Mouse (Mus musculus): ENCODE measurements around the gene Frmd4a. TPM values are rescaled to one million over a fixed set of nuclear protein-coding genes. Genes with fewer than 3 reads are reported as not detected.

The Frmd4a gene
- polyA plus RNA-seq, 1 experiment from 2014 or later, result 48.1 TPM

DNA sequence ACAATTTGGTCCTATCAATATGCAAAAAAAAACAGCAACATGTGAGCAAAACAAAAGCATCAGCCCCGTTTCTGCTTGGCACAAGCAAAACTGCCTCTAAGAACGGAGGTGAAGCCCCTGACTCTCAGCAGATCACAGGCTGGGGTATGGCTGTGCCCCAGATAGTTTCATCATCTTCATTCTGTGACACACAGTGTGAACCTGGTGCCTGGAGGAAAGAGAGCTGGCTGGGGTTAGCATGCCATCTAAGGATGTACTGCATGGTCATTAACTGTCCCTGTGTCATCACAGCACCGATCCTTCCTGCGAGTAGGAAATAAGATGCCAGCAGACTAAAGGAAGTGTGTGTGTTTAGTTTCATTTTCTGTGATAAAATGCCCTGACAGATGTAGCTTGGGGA lies 152.7 kb downstream of the Frmd4a start:
- Histone ChIP-seq H3K9ac (ENCODE audit: low read depth, low read length) (peak overlapping the region; percentile 19; the same call in 1 of the 2 replicates), H3K27me3 (replicated peaks; ENCODE audit: control insufficient read depth, insufficient read depth, low read length) (no peaks in the 10 kb centered on the region), H3K9me3 (ENCODE audit: control insufficient read depth, low read length) (no peaks in the 10 kb centered on the region), H3K36me3 (ENCODE audit: control insufficient read depth, insufficient read depth, low read length) (no peaks in the 10 kb centered on the region), H3K4me1 (ENCODE audit: control insufficient read depth, insufficient read depth, low read depth, low read length) (peaks cover 20% of the 10 kb centered on the region), H3K27ac (ENCODE audit: low read depth, low read length) (peak overlapping the region; percentile 74), H3K4me3 (ENCODE audit: low read length) (no peak overlapping the region), H3K4me2 (ENCODE audit: low read length) (peak overlapping the region; percentile 38)
- ATAC-seq, result peak; percentile 43
- 57% methylated on average over 4 of the region's 4 CpGs for WGBS

DNA sequence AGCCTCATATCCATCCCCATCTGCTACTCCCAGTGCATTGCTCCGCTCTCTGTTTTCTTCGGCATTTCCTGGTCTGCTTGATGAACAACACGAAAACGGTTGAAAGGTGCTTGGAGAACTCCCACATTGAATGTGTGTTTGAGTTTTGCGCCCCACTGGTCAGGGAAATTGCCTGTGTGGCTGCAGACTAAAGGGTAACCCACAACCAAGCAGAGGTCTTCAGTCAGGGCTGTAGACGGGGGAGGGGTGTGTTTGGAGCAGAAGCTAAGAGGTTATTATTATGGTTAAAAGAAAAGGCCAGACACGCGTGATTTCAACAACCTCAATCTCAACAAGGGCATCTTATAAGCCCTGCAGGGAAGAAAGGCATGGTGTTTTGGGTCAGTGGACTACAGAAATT lies 167.5 kb downstream of the Frmd4a start:
- no peak overlapping the region for H3K27ac ChIP-seq (ENCODE audit: low read depth, low read length)
- H3K4me3 ChIP-seq (ENCODE audit: low read length), result no peak overlapping the region
- H3K9ac ChIP-seq (ENCODE audit: low read depth, low read length), result no peak overlapping the region
- ATAC-seq, result no peak
- H3K27me3 ChIP-seq (replicated peaks; ENCODE audit: control insufficient read depth, insufficient read depth, low read length), result no peaks in the 10 kb centered on the region
- H3K4me2 ChIP-seq (ENCODE audit: low read length), result no peak overlapping the region
- H3K36me3 ChIP-seq (ENCODE audit: control insufficient read depth, insufficient read depth, low read length), result no peaks in the 10 kb centered on the region
- H3K4me1 ChIP-seq (ENCODE audit: control insufficient read depth, insufficient read depth, low read depth, low read length), result peaks cover 6% of the 10 kb centered on the region
- H3K9me3 ChIP-seq (ENCODE audit: control insufficient read depth, low read length), result no peaks in the 10 kb centered on the region
- WGBS, result 77% methylated on average over 8 of the region's 8 CpGs

DNA sequence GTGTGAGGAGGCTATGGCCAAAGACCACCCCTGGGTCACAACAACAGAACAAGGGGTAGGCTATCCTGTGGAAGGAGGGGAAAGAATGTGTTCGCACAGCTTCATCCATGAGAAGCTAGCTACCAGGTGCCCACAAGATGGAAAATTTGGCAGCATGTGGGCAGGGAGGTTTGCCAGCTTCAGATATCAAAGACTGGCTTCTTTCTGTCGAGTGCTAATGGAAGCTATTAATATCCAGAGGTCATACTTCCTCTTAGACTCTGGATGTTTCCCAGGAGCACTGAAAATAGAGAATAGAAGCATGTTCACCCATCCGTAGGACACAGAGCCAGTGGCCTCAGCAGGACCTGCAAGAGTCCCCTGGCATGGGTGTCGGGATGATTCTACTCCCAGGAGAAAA lies 170.0 kb downstream of the Frmd4a start:
- WGBS, result 48% methylated on average over 4 of the region's 4 CpGs
- H3K9me3 ChIP-seq (ENCODE audit: control insufficient read depth, low read length), result no peaks in the 10 kb centered on the region

DNA sequence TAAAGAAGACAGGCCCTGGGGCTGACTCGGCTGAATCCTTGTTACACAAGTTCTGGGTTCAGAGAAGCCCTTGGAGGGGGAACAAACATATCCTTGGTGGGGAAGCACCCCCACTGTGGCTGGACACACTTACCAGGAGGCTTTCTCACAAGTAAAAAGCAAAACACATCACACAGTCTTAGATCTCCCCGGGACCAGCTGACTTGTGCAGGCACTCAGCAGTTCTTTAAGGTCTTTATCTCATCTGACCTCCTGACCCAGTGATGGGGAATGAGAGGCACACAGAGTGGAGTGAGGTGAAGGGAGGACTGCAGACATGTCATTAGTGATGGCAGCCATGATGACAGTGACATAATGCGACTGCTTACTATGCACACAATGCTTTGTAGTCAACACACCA lies 170.8 kb downstream of the Frmd4a start:
- H3K4me2 ChIP-seq (ENCODE audit: low read length), result no peak overlapping the region
- H3K27ac ChIP-seq (ENCODE audit: low read depth, low read length), result no peak overlapping the region
- H3K9me3 ChIP-seq (ENCODE audit: control insufficient read depth, low read length), result no peaks in the 10 kb centered on the region
- no peak overlapping the region for H3K4me3 ChIP-seq (ENCODE audit: low read length)
- 26% methylated on average over 3 of the region's 3 CpGs for WGBS
- H3K36me3 ChIP-seq (ENCODE audit: control insufficient read depth, insufficient read depth, low read length), result no peaks in the 10 kb centered on the region
- ATAC-seq, result no peak
- H3K27me3 ChIP-seq (replicated peaks; ENCODE audit: control insufficient read depth, insufficient read depth, low read length), result no peaks in the 10 kb centered on the region
- peaks cover 6% of the 10 kb centered on the region for H3K4me1 ChIP-seq (ENCODE audit: control insufficient read depth, insufficient read depth, low read depth, low read length)
- no peak overlapping the region for H3K9ac ChIP-seq (ENCODE audit: low read depth, low read length)

More for the DNA sequence above, 170.0 kb downstream of the Frmd4a start:
- no peak for ATAC-seq
- no peaks in the 10 kb centered on the region for H3K27me3 ChIP-seq (replicated peaks; ENCODE audit: control insufficient read depth, insufficient read depth, low read length)
- H3K4me3 ChIP-seq (ENCODE audit: low read length), result no peak overlapping the region
- H3K36me3 ChIP-seq (ENCODE audit: control insufficient read depth, insufficient read depth, low read length), result no peaks in the 10 kb centered on the region
- H3K4me1 ChIP-seq (ENCODE audit: control insufficient read depth, insufficient read depth, low read depth, low read length), result peaks cover 6% of the 10 kb centered on the region
- H3K9ac ChIP-seq (ENCODE audit: low read depth, low read length), result no peak overlapping the region
- no peak overlapping the region for H3K27ac ChIP-seq (ENCODE audit: low read depth, low read length)
- H3K4me2 ChIP-seq (ENCODE audit: low read length), result no peak overlapping the region

DNA sequence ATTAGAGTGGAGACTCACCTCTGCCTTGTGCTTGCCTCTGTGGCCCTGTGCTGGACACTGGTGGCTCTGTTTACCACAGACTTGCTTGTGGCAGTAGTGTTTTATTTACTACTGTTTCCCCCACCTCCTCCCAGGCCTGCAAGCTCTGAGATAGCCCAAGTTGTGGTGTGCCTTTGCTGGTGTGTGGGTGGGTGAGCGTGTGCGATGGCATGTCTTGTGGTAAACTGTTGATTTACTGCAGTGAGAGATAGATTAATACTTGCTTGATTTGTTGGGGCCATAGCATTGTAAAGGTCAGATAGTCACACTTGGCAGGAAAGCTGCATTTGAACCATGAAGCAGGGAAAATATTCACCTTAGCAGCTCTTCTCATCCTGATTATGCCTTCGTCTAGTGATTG lies 172.8 kb downstream of the Frmd4a start:
- H3K9me3 ChIP-seq (ENCODE audit: control insufficient read depth, low read length), result no peaks in the 10 kb centered on the region
- peaks cover 8% of the 10 kb centered on the region for H3K4me1 ChIP-seq (ENCODE audit: control insufficient read depth, insufficient read depth, low read depth, low read length)
- WGBS, result 86% methylated on average over 3 of the region's 3 CpGs
- no peaks in the 10 kb centered on the region for H3K36me3 ChIP-seq (ENCODE audit: control insufficient read depth, insufficient read depth, low read length)
- no peaks in the 10 kb centered on the region for H3K27me3 ChIP-seq (replicated peaks; ENCODE audit: control insufficient read depth, insufficient read depth, low read length)
- H3K4me2 ChIP-seq (ENCODE audit: low read length), result no peak overlapping the region
- no peak overlapping the region for H3K4me3 ChIP-seq (ENCODE audit: low read length)
- no peak overlapping the region for H3K27ac ChIP-seq (ENCODE audit: low read depth, low read length)
- H3K9ac ChIP-seq (ENCODE audit: low read depth, low read length), result no peak overlapping the region
- ATAC-seq, result no peak

DNA sequence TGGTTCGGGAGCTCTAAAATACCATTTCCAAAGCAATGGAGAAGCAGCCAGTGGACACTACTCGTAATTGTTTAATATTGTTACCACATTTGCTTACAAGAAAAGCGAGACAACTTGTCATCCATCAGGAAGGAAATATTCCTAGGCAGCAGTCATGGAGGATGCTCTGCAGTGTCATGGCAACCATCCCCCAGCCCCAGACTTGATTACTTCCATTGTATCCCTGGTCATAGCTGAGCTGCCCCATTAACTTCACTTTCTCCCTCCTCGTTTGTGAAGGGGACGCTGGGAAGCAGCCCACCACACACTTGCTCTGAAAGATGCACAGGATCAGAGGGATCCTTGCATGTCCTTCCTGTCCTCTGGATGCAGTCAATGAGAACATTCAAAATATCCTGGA lies 173.5 kb downstream of the Frmd4a start:
- no peak overlapping the region for H3K9ac ChIP-seq (ENCODE audit: low read depth, low read length)
- H3K4me3 ChIP-seq (ENCODE audit: low read length), result no peak overlapping the region
- ATAC-seq, result no peak
- H3K27me3 ChIP-seq (replicated peaks; ENCODE audit: control insufficient read depth, insufficient read depth, low read length), result no peaks in the 10 kb centered on the region
- no peak overlapping the region for H3K27ac ChIP-seq (ENCODE audit: low read depth, low read length)
- 15% methylated on average over 5 of the region's 5 CpGs for WGBS
- H3K4me2 ChIP-seq (ENCODE audit: low read length), result no peak overlapping the region
- no peaks in the 10 kb centered on the region for H3K9me3 ChIP-seq (ENCODE audit: control insufficient read depth, low read length)
- H3K4me1 ChIP-seq (ENCODE audit: control insufficient read depth, insufficient read depth, low read depth, low read length), result peaks cover 8% of the 10 kb centered on the region
- no peaks in the 10 kb centered on the region for H3K36me3 ChIP-seq (ENCODE audit: control insufficient read depth, insufficient read depth, low read length)

DNA sequence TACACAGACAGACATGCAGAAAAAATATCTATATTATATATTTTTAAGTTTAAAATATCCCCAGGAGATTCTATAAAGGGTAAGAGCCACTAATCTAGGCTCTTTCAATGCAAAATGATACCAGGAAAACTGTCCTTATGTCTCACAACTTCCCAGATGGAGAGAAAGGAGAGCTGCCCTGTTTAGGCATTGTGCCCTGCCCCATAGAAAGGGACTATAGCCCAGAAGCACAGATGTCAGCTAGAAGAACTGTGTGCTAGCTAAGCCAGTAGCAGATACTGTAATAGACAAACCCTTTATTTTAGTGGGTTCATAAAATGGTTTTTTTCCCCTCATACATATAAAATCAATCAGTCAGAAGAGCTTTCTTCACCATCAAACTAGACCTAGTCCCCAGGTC lies 175.7 kb downstream of the Frmd4a start:
- Histone ChIP-seq H3K27ac (ENCODE audit: low read depth, low read length) (no peak overlapping the region), H3K4me2 (ENCODE audit: low read length) (no peak overlapping the region), H3K9ac (ENCODE audit: low read depth, low read length) (no peak overlapping the region), H3K4me3 (ENCODE audit: low read length) (no peak overlapping the region), H3K9me3 (ENCODE audit: control insufficient read depth, low read length) (no peaks in the 10 kb centered on the region), H3K4me1 (ENCODE audit: control insufficient read depth, insufficient read depth, low read depth, low read length) (peaks cover 2% of the 10 kb centered on the region), H3K27me3 (replicated peaks; ENCODE audit: control insufficient read depth, insufficient read depth, low read length) (no peaks in the 10 kb centered on the region), H3K36me3 (ENCODE audit: control insufficient read depth, insufficient read depth, low read length) (no peaks in the 10 kb centered on the region)
- ATAC-seq, result no peak

DNA sequence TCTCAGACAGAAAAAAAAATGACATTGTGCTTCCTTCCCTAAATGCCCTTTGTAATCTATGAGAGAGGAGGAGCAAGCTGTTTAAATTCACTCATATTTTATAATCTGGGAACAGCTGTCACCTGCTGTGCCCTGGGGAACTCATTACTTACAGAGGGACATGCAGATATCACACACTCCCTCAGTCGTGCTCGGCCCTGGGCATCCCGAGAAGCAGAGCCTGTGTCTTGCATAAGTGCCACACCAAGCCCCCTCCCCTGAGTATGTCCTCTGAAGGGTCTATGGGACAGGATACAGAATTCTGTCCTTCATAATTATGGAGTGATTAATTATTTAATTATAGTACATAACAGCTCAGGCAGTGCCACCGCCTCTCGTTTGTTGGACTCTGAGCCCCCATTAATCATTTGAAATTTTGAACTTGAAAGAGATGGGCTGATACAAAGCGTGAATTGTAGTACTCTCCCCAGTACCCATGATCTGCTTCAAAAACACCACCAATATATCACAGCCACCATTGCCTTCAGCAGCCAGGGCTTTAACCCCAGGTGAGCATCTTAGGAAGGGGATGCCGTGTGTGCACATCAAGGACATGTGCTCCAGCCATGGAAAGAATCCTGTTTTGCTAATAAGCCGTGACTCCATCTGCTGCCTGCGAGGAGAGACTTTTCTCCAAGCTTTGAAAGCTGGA lies 177.0 kb downstream of the Frmd4a start:
- WGBS, result 39% methylated on average over 9 of the region's 9 CpGs
- Histone ChIP-seq H3K9ac (ENCODE audit: low read depth, low read length) (no peak overlapping the region), H3K4me1 (ENCODE audit: control insufficient read depth, insufficient read depth, low read depth, low read length) (peaks cover 2% of the 10 kb centered on the region; the same call in 1 of the 2 replicates), H3K9me3 (ENCODE audit: control insufficient read depth, low read length) (no peaks in the 10 kb centered on the region), H3K27ac (ENCODE audit: low read depth, low read length) (no peak overlapping the region), H3K36me3 (ENCODE audit: control insufficient read depth, insufficient read depth, low read length) (no peaks in the 10 kb centered on the region), H3K4me3 (ENCODE audit: low read length) (no peak overlapping the region), H3K4me2 (ENCODE audit: low read length) (no peak overlapping the region), H3K27me3 (replicated peaks; ENCODE audit: control insufficient read depth, insufficient read depth, low read length) (no peaks in the 10 kb centered on the region)
- ATAC-seq, result peak; percentile 79

DNA sequence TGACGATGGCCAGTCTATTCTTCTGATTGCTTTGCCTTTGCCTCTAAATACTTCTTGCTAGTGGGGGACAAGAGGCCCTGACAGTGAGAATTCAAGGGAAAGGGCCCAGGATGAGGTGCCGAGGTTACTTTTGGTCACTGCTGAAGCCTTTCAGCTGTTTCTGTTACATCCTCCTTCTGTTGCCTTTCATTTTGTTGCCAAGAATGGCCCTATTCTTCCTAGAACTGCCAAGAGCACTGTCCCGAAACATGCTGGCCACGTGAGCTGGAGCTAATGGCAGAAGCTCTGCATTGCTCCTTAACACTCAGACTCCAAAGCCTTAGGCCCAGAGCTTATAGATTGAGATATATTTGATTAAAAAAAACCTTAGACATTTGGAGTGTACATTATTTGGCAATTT lies 178.5 kb downstream of the Frmd4a start:
- peaks cover 2% of the 10 kb centered on the region; the same call in 1 of the 2 replicates for H3K4me1 ChIP-seq (ENCODE audit: control insufficient read depth, insufficient read depth, low read depth, low read length)
- no peaks in the 10 kb centered on the region for H3K27me3 ChIP-seq (replicated peaks; ENCODE audit: control insufficient read depth, insufficient read depth, low read length)
- no peak overlapping the region for H3K4me2 ChIP-seq (ENCODE audit: low read length)
- H3K9ac ChIP-seq (ENCODE audit: low read depth, low read length), result no peak overlapping the region
- H3K36me3 ChIP-seq (ENCODE audit: control insufficient read depth, insufficient read depth, low read length), result no peaks in the 10 kb centered on the region
- H3K4me3 ChIP-seq (ENCODE audit: low read length), result no peak overlapping the region
- 68% methylated on average over 4 of the region's 4 CpGs for WGBS
- no peak overlapping the region for H3K27ac ChIP-seq (ENCODE audit: low read depth, low read length)
- no peak for ATAC-seq
- no peaks in the 10 kb centered on the region for H3K9me3 ChIP-seq (ENCODE audit: control insufficient read depth, low read length)
